Mouse (Mus musculus) hindbrain, embryonic 15.5 days (tissue): Measurements from ENCODE around the gene Ikbke. TPM values are rescaled to one million over a fixed set of nuclear protein-coding genes. Genes with fewer than 3 reads are reported as not detected.

Experiments
- ATAC-seq: fragments of 200-750 bp; cut with Nextera tagmentation; 2 replicates; pipeline ENCODE4 v1.8.0; 2017; ENCODE audit warnings: low read depth, moderate number of reproducible peaks, moderate TSS enrichment; ENCODE audit not compliant: low FRiP score
- H3K27ac ChIP-seq: fragments of 300-500 bp; sonication (generic); replicated peaks from 2 replicates; pipeline ENCODE4 v1.5.1; 2015; ENCODE audit warnings: mild to moderate bottlenecking, inconsistent platforms
- H3K27me3 ChIP-seq: fragments of 300-500 bp; sonication (generic); 2 replicates; pipeline ENCODE4 v1.6.1; 2015; ENCODE audit warnings: control low read depth, inconsistent platforms
- H3K36me3 ChIP-seq: fragments of 300-500 bp; sonication (generic); 2 replicates; pipeline ENCODE4 v1.6.1; 2015; ENCODE audit warnings: control low read depth, inconsistent platforms
- H3K4me1 ChIP-seq: fragments of 300-500 bp; sonication (generic); replicated peaks from 2 replicates; pipeline ENCODE4 v1.6.1; 2015; ENCODE audit warnings: control low read depth, inconsistent platforms
- H3K4me2 ChIP-seq: fragments of 300-500 bp; sonication (generic); 2 replicates; pipeline ENCODE4 v1.6.1; 2015; ENCODE audit warnings: moderate library complexity, mild to moderate bottlenecking, inconsistent platforms
- H3K4me3 ChIP-seq: fragments of 300-500 bp; sonication (generic); 2 replicates; pipeline ENCODE4 v1.5.1; 2015; ENCODE audit warnings: mild to moderate bottlenecking, inconsistent platforms
- H3K9ac ChIP-seq: fragments of 300-500 bp; sonication (generic); 2 replicates; pipeline ENCODE4 v1.6.1; 2015; ENCODE audit warnings: inconsistent platforms
- H3K9me3 ChIP-seq: fragments of 300-500 bp; sonication (generic); 2 replicates; pipeline ENCODE4 v1.6.1; 2016; ENCODE audit warnings: control low read depth, inconsistent platforms
- WGBS: fragments of 180-500 bp; shearing (Covaris S2); methylation state at CpG from one replicate; pipeline ENCODE4 v1.1.7; 2015; 5-methylcytosine and 5-hydroxymethylcytosine counted together
- polyA plus RNA-seq: library from polyadenylated mRNA; unstranded; fragments of >200 nt; fragmentation: Nextera tagmentation; extraction: Ambion mirVana; gene quantifications from 2 replicates; pipeline ENCODE4 v1.2.1, GENCODE M21; 2015

Ikbke gene
- polyA plus RNA-seq, 1 experiment from 2014 or later = 1.2 TPM

DNA sequence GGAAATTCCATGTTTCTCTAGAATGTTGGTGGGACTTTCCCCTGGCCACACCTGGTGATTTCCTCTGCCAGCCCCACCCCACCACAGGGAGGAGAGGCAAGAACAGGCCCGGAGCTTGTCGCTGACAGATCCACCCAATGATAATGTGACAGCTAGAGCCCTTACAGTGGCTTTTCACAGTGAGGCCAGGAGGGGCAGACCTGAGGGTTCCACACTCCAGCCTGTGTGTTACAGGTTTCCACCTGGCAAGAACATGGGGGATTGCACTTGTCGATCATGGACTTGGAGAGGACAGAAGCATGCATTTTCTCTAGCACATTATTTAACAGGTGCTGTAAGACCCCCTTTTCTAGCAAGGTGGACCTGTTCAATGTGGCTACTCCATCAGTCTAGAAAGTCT is 874 bp upstream of the Ikbke start:
- H3K4me1 ChIP-seq = peaks cover 5% of the 10 kb centered on the region; the same call in 1 of the 2 replicates
- no peaks in the 10 kb centered on the region for H3K9me3 ChIP-seq
- H3K36me3 ChIP-seq = no peaks in the 10 kb centered on the region
- no peak for ATAC-seq
- no peaks in the 10 kb centered on the region for H3K27me3 ChIP-seq
- no peak overlapping the region for H3K4me2 ChIP-seq
- H3K4me3 ChIP-seq = no peak overlapping the region
- WGBS = 61% methylated on average over 3 of the region's 3 CpGs
- H3K27ac ChIP-seq = no peak overlapping the region
- H3K9ac ChIP-seq = no peak overlapping the region

DNA sequence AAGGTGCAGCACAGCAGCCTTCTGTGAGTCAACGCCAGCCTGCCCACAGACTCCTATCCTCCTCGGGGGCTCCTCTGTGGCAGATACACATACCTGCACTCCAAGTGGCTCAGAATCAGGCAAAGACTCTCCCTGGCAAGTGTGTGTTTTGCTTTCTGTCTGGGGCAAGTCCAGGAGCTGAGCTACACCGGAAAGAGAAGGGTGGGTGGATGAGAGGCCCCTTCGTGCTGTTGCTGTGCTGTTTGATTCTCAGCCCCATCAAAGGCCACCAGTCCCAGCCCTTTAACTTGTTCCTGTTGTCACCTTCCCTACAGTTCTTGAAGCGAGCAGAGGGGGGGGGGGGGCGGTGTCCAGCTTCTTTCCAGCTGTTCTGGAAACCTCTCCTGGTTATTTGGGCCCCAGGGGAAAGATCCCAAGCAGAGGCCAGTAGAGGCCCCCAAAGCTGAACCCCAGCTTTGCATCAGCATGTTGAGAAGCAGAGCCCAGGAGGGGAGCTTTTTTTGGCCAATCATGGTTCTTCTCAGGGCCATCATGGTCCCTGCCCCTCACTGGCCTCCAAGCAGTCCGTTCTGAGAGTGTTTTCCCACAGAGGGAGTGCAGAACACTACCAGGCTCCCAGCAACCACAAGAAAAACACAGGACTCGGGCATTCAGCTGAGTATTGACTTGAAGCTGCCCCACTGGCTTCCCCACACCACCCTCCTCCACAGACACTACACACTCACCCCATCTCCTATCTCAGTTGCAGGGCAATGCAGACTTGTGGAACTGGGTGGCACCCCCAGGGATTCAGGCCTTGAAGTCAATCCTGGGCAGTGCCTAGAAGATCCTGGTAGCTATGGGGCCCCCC is 575 bp downstream of the Ikbke start:
- Histone ChIP-seq H3K4me2 (peak overlapping the region; percentile 31), H3K4me3 (peak overlapping the region; percentile 17; the same call in 1 of the 2 replicates), H3K9me3 (no peaks in the 10 kb centered on the region), H3K4me1 (no peaks in the 10 kb centered on the region), H3K9ac (no peak overlapping the region), H3K36me3 (no peaks in the 10 kb centered on the region), H3K27me3 (no peaks in the 10 kb centered on the region), H3K27ac (no peak overlapping the region)
- WGBS = 49% methylated on average over 8 of the region's 8 CpGs
- ATAC-seq = no peak

DNA sequence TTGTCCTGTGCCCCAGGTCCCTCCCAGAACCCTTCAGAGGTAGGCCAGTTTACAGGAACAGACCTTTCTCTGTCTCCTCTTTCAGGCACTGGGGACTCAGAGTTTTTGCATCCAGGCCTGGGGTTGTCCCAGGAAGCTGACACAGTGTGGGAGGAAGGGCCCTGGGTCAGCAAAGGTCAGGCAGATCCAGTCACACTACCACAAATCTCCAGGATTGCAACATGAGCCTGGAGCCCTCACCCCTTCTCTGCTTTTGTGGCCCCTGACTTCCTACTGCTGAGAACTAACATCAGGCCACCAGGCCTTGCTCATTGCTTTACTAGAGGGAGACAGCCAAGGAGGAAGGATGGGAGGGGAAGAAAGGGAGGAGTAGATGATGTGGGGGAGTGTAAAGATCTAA is 2.6 kb downstream of the Ikbke start:
- H3K4me1 ChIP-seq = no peaks in the 10 kb centered on the region
- no peaks in the 10 kb centered on the region for H3K36me3 ChIP-seq
- no peaks in the 10 kb centered on the region for H3K27me3 ChIP-seq
- no peak overlapping the region for H3K9ac ChIP-seq
- no peak overlapping the region for H3K27ac ChIP-seq
- H3K4me2 ChIP-seq = no peak overlapping the region
- H3K9me3 ChIP-seq = no peaks in the 10 kb centered on the region
- H3K4me3 ChIP-seq = no peak overlapping the region
- ATAC-seq = no peak

DNA sequence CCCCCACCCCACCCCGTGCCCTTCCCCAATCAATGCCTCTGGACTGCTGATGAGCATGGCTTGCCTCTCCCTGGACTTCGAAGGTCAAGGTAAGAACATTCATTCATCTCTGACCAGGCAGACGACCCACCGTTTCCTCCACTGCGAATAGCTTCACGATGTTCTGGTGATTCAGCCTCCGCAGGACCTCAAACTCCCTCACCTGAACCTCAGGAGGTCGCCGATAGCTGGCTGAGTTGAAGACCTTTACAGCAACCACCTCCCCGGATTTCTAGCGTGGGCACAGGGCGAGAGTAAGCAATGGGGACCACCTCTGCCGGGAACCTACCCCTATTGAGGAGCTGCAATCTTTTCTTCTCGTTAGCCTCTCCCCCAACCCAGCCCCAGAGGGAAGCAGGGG is 3.8 kb downstream of the Ikbke start:
- no peak overlapping the region for H3K4me2 ChIP-seq
- no peaks in the 10 kb centered on the region for H3K27me3 ChIP-seq
- no peaks in the 10 kb centered on the region for H3K4me1 ChIP-seq
- H3K4me3 ChIP-seq = no peak overlapping the region
- no peak overlapping the region for H3K27ac ChIP-seq
- 75% methylated on average over 14 of the region's 14 CpGs for WGBS
- no peak for ATAC-seq
- no peak overlapping the region for H3K9ac ChIP-seq
- H3K9me3 ChIP-seq = no peaks in the 10 kb centered on the region
- H3K36me3 ChIP-seq = no peaks in the 10 kb centered on the region

DNA sequence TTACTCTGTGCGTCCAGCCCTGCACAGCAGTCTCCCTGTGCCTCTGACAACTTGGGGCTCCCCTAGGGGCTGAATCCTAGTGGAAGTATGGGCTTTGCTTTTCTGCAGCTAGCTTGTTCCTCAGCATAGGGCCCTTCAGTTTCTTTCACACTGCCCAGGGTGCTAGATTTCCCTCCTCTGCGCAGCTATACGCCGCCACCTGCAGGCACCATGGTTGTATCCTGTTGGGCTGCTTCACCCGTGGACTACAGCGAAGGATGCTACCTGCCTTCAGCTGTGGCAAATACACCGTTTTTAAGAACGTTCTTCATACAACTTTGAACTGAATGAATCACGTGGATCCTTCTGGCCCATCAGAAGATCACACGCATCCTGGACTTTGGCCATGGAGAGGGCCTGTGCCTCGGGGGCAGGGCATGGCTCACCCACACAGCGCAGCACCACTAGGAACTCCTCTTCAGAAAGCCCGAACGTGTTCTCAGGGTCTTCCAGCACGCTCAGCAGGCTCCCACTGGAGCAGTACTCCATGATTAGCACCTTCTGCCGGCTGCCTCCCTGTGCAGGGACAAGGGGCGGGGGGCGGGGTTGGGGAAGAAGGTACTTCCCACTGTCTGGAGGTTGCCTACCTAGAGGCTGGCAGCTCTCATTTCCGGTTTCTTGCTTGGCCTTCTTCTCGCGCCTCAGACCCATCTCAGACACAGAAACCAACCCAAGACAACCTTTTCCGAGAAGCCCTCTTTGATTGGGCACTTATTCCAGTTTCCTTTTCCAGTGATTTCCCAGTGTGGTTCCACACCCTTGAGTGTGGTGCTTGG is 4.5 kb downstream of the Ikbke start:
- no peaks in the 10 kb centered on the region for H3K9me3 ChIP-seq
- no peak overlapping the region for H3K4me2 ChIP-seq
- H3K27ac ChIP-seq = no peak overlapping the region
- H3K27me3 ChIP-seq = no peaks in the 10 kb centered on the region
- peaks cover 2% of the 10 kb centered on the region; the same call in 1 of the 2 replicates for H3K4me1 ChIP-seq
- no peak overlapping the region for H3K4me3 ChIP-seq
- H3K9ac ChIP-seq = no peak overlapping the region
- no peak for ATAC-seq
- 56% methylated on average over 22 of the region's 22 CpGs for WGBS
- H3K36me3 ChIP-seq = no peaks in the 10 kb centered on the region

DNA sequence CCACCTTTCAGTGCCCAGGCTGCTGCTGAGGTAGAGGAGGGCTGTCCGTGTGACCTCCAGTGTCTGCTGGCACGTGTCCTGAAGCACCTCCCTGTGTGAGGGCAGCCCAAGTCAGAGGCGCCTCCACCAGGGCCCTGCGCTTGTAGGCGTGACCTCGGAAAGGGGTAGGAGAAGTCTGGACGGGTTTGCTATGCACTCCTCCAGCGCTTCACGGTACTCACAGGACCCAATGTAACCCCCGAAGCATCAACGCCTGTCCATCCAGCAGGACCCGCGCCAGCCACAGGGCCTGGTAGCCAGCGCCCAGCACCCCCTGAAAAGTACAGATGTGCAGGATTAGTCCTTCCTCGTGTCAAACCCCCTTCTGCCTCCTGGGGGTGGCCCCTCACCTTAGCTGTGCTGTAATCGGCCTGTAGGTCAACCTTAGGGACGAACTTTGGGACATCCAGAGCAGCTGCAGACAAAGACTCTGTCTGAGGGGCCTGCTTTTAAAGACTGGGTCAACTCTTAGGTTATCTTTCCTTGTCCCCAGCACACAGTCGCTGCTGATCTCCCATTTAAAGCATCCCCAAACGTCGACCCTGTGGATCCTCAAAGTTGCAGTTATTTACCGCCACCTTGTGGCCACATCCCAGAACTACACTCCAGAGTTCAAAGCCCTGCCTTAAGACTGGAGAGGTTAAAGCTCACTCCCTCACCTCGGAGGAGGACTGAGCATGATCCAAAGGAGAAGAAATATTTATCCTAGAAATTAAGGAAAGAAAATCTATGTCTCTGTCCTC is 9.4 kb downstream of the Ikbke start:
- Histone ChIP-seq H3K4me1 (peaks cover 3% of the 10 kb centered on the region; the same call in 1 of the 2 replicates), H3K9ac (no peak overlapping the region)

DNA sequence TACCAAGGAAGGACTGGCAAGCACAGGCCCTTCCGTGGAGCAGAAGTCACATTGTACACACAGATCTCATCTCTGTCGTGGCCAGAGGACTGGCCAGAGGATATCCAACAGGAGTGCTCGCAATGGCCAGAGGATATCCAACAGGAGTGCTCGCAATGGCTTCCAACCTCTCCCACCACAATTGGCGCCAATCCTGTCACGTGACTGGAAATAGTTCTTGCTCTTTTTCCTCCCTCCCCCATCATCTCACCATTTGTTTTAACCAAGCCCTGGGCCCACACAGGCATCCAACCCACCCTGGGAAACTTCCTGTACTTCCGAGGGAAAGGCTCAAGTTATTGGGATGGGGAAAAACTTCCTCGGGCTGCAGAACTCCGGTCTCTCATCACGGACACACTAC is 10.6 kb downstream of the Ikbke start:
- WGBS = 85% methylated on average over 10 of the region's 10 CpGs
- no peaks in the 10 kb centered on the region for H3K36me3 ChIP-seq
- H3K4me3 ChIP-seq = no peak overlapping the region
- H3K9me3 ChIP-seq = no peaks in the 10 kb centered on the region
- H3K9ac ChIP-seq = no peak overlapping the region
- no peaks in the 10 kb centered on the region for H3K27me3 ChIP-seq
- H3K27ac ChIP-seq = no peak overlapping the region
- no peak for ATAC-seq
- no peak overlapping the region for H3K4me2 ChIP-seq
- peaks cover 3% of the 10 kb centered on the region; the same call in 1 of the 2 replicates for H3K4me1 ChIP-seq

More for the DNA sequence above, 9.4 kb downstream of the Ikbke start:
- Histone ChIP-seq H3K27ac (no peak overlapping the region), H3K4me3 (no peak overlapping the region), H3K4me2 (peak overlapping the region; percentile 21), H3K27me3 (no peaks in the 10 kb centered on the region), H3K9me3 (no peaks in the 10 kb centered on the region), H3K36me3 (no peaks in the 10 kb centered on the region)
- 28% methylated on average over 22 of the region's 22 CpGs for WGBS
- peak; percentile 63; the same call in 1 of the 2 replicates for ATAC-seq

DNA sequence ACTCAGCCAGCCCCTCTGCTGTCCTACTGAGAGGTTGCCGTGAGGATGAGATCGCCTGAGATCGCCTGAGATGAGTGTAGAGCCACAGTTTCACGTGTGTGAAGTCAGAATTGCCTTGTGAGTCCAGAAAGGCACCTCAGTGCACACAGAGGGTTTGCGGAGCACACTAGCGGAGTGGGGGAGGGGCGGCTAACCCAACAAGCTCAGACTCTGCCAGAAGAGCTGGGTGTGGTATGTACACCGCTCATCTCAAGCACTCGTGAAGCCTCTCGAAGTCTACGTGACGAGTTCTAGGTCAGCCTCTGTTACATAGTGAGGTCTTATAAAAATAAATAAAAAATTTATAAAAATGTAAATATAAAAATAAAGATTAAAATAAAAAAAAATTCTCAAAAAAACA is 15.5 kb downstream of the Ikbke start:
- no peaks in the 10 kb centered on the region for H3K36me3 ChIP-seq
- H3K9me3 ChIP-seq = no peaks in the 10 kb centered on the region
- no peak for ATAC-seq
- no peak overlapping the region for H3K4me3 ChIP-seq
- no peaks in the 10 kb centered on the region for H3K4me1 ChIP-seq
- no peak overlapping the region for H3K4me2 ChIP-seq
- no peak overlapping the region for H3K9ac ChIP-seq
- WGBS = 78% methylated on average over 12 of the region's 12 CpGs
- H3K27ac ChIP-seq = no peak overlapping the region
- 0 out of 2 replicates have a peak, but pooled peaks cover 4% of the 10 kb centered on the region for H3K27me3 ChIP-seq

DNA sequence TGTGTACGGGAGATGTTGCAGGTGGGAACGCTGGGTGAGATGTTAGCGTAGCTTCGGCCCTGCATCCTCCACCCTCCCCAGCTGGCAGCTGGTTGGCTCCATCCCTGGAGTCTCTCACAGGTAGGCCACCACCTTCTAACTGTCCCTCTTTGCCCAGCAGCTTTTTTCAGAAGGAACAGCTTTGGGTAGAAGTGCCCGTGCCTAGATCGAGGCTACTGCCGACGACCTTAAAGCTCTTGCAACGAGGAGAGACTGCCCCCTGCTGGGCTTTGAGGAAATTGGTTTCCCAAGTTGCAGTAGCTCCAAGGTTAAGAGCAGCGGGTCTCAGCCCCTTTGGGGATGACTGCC is 19.1 kb downstream of the Ikbke start:
- no peak for ATAC-seq
- H3K4me3 ChIP-seq = no peak overlapping the region
- H3K27me3 ChIP-seq = 0 out of 2 replicates have a peak, but pooled peaks cover 4% of the 10 kb centered on the region
- no peaks in the 10 kb centered on the region for H3K36me3 ChIP-seq
- no peaks in the 10 kb centered on the region for H3K9me3 ChIP-seq
- H3K27ac ChIP-seq = no peak overlapping the region
- WGBS = 29% methylated on average over 10 of the region's 10 CpGs
- no peak overlapping the region for H3K4me2 ChIP-seq
- no peak overlapping the region for H3K9ac ChIP-seq
- H3K4me1 ChIP-seq = no peaks in the 10 kb centered on the region

DNA sequence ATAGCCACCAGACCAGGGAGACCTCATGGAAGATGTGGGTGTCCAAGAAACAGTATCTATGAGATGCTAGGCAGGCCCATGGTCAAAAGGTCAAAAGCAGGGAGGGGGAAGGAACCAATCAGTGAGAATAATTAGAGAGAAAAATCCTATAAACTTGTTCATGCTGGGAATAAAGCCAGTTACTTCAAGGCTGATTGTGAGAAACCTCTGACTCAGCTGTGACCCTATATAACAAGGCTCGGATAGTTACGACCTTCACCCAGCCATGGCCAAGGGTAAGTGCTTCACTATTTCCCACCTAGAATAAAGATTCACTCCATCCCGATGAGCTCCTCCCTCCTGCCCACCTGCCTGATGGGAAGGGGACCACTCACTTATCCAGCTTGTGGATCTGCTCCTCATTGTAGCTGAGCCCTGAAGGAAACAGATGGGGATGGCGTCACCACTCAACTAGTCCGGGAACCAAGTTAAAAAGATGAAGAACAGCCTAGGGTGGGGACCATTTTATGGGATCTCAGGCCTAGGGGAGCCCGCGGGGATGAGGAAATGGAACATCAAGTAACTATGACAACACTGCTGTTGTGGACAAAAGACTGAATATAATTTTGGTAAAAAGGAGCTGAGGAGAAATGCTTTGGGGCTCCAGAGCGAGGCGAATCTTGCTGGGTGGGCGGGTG is 19.6 kb downstream of the Ikbke start:
- Histone ChIP-seq H3K4me3 (no peak overlapping the region), H3K36me3 (no peaks in the 10 kb centered on the region), H3K4me1 (no peaks in the 10 kb centered on the region), H3K27ac (no peak overlapping the region), H3K4me2 (no peak overlapping the region), H3K27me3 (0 out of 2 replicates have a peak, but pooled peaks cover 4% of the 10 kb centered on the region), H3K9me3 (no peaks in the 10 kb centered on the region), H3K9ac (no peak overlapping the region)
- ATAC-seq = no peak
- WGBS = 69% methylated on average over 10 of the region's 10 CpGs

DNA sequence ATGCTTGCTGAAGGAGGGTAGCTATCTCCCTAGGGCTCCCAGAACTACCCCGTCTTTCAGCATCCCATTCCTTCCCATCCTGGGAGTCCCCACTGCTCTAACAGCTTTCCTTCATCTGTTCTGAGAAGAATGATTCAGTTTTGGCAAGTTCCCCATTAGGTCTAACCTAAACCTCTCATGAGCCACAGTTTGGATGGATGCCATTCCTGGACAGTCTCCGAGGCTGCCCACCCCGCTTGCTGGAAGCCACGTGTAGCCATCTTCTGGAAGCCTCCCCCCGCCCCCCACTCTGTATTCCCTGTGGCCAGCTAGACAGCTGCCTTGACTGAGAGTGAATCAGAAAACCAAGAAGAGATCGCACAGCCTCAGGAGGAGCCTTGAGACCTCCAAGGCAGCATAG is 22.1 kb downstream of the Ikbke start:
- Histone ChIP-seq H3K9me3 (no peaks in the 10 kb centered on the region), H3K9ac (no peak overlapping the region), H3K36me3 (no peaks in the 10 kb centered on the region), H3K27ac (no peak overlapping the region), H3K4me3 (no peak overlapping the region), H3K4me2 (no peak overlapping the region), H3K27me3 (0 out of 2 replicates have a peak, but pooled peaks cover 4% of the 10 kb centered on the region), H3K4me1 (no peaks in the 10 kb centered on the region)
- ATAC-seq = no peak
- 67% methylated on average over 6 of the region's 6 CpGs for WGBS
